Mouse (Mus musculus) embryonic facial prominence, embryonic 14.5 days (tissue): ENCODE measurements around the gene Fchsd2. TPM values are rescaled to one million over a fixed set of nuclear protein-coding genes. Genes with fewer than 3 reads are reported as not detected.
"Not testable (repeated sequence)": the region's sequence is repeated elsewhere in the genome, so short reads cannot be mapped to it uniquely, and the experiment has no call there.

ENCODE experiments used
- ATAC-seq: fragments of 200-750 bp; cut with Nextera tagmentation; 2 replicates; pipeline ENCODE4 v1.8.0; 2017; ENCODE audit warnings: low read depth, moderate number of reproducible peaks, moderate TSS enrichment
- DNase-seq: peaks from one replicate; pipeline ENCODE4 v3.0.0-alpha.2; 2015; ENCODE audit warnings: low spot score
- H3K27ac ChIP-seq: fragments of 300-500 bp; sonication (generic); replicated peaks from 2 replicates; pipeline ENCODE4 v1.5.1; 2014; ENCODE audit warnings: low read depth, mild to moderate bottlenecking, low read length, moderate library complexity
- H3K27me3 ChIP-seq: fragments of 300-500 bp; sonication (generic); replicated peaks from 2 replicates; pipeline ENCODE4 v1.6.1; 2014; ENCODE audit warnings: low read length; ENCODE audit not compliant: control insufficient read depth, insufficient read depth
- H3K36me3 ChIP-seq: fragments of 300-500 bp; sonication (generic); 2 replicates; pipeline ENCODE4 v1.6.1; 2014; ENCODE audit warnings: low read length, mixed read lengths; ENCODE audit not compliant: control insufficient read depth, insufficient read depth
- H3K4me1 ChIP-seq: fragments of 300-500 bp; sonication (generic); 2 replicates; pipeline ENCODE4 v1.6.1; 2014; ENCODE audit warnings: antibody characterized with exemption, low read length; ENCODE audit not compliant: control insufficient read depth, insufficient read depth
- H3K4me2 ChIP-seq: fragments of 300-500 bp; sonication (generic); 2 replicates; pipeline ENCODE4 v1.6.1; 2014; ENCODE audit warnings: low read depth, mild to moderate bottlenecking, low read length, moderate library complexity, mixed read lengths
- H3K4me3 ChIP-seq: fragments of 300-500 bp; sonication (generic); 2 replicates; pipeline ENCODE4 v1.5.1; 2014; ENCODE audit warnings: low read depth, mild to moderate bottlenecking, low read length
- H3K9ac ChIP-seq: fragments of 300-500 bp; sonication (generic); 2 replicates; pipeline ENCODE4 v1.6.1; 2014; ENCODE audit warnings: low read depth, mild to moderate bottlenecking, low read length, moderate library complexity, mixed read lengths
- H3K9me3 ChIP-seq: fragments of 300-500 bp; sonication (generic); 2 replicates; pipeline ENCODE4 v1.6.1; 2016; ENCODE audit warnings: low read length; ENCODE audit not compliant: control insufficient read depth
- WGBS: fragments of 180-500 bp; shearing (Covaris S2); extraction: QIAGEN DNeasy Blood & Tissue Kit; methylation state at CpG from one replicate; pipeline ENCODE4 v1.1.7; 2014; 5-methylcytosine and 5-hydroxymethylcytosine counted together
- polyA plus RNA-seq: library from polyadenylated mRNA; unstranded; fragments of >200 nt; fragmentation: Nextera tagmentation; extraction: Ambion mirVana; gene quantifications from 2 replicates; pipeline ENCODE4 v1.2.1, GENCODE M21; 2014

Gene Fchsd2
- polyA plus RNA-seq, 1 experiment from 2014 or later = 20.7 TPM

DNA sequence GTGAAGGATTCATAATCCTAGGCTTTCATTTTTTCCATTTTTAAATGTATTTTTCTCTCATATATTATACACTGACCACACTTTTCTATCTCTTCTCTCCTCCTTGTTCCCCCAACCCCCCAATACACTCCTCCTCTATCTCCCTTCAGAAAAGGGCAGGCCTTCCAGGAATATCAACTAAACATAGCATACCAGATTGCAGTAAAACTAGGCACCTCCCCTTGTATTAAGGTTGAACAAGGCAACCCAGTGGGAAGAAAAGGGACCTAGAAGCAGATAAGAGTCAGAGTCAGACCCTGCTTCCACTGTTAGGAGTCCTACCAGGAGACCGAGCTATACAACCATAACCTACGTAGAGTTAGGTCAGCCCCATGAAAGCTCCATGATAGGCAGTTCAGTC, 41.5 kb downstream of the Fchsd2 start:
- Histone ChIP-seq H3K4me2 (no peak overlapping the region), H3K4me1 (no peaks in the 10 kb centered on the region), H3K27me3 (no peaks in the 10 kb centered on the region), H3K9me3 (no peaks in the 10 kb centered on the region), H3K36me3 (0 out of 2 replicates have a peak, but pooled peaks cover 5% of the 10 kb centered on the region), H3K9ac (no peak overlapping the region), H3K4me3 (no peak overlapping the region), H3K27ac (no peak overlapping the region)
- DNase-seq (no peak), ATAC-seq (no peak)
- 100% methylated on average over 2 of the region's 2 CpGs for WGBS

DNA sequence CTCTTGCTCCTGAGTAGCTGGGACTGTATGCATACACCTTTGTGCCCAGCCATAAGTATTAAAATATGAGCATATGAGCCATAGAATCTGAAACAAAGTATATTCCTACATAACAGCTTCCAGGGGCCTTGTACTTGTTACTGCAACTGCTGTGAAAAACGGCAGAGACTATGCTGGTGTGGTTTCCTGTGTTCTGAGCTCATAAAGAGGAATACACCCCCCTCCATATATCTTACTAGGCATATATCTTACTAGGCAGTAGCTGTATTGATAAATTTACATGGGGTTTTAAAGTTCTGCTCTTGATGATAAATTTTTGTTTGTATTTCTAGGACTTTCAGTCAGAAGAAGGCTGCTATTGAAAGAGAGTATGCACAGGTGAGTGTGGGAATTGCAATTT, 46.2 kb downstream of the Fchsd2 start:
- no peak for DNase-seq
- Histone ChIP-seq H3K9ac (no peak overlapping the region), H3K27me3 (no peaks in the 10 kb centered on the region), H3K4me3 (no peak overlapping the region), H3K9me3 (no peaks in the 10 kb centered on the region), H3K27ac (no peak overlapping the region), H3K4me2 (no peak overlapping the region), H3K36me3 (peaks cover 23% of the 10 kb centered on the region), H3K4me1 (no peaks in the 10 kb centered on the region)
- 61% methylated on average over 1 of the region's 1 CpGs for WGBS
- no peak for ATAC-seq

DNA sequence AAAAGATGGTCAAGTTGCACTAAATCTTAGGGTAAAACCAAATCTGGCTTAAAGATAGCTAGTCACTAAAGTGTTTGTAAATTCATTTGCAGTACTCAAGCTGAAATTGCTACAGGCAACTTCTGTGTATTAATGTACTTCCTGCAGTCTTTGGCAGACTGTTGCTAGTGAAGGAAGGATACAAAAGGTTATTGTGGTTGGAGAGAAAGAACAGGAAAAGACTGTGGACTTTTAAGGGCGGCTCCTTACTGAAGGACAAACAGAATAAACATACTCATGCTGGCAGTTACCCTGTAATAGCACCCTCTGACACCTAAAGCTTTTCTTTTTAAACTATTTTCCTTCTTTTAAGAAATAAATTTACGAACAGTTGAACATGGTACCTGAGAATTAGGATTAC, 50.2 kb downstream of the Fchsd2 start:
- Histone ChIP-seq H3K4me2 (no peak overlapping the region), H3K9ac (no peak overlapping the region), H3K27me3 (no peaks in the 10 kb centered on the region), H3K36me3 (peaks cover 23% of the 10 kb centered on the region), H3K4me1 (no peaks in the 10 kb centered on the region), H3K27ac (no peak overlapping the region), H3K9me3 (no peaks in the 10 kb centered on the region), H3K4me3 (no peak overlapping the region)
- DNase-seq (no peak), ATAC-seq (no peak)
- 55% methylated on average over 2 of the region's 2 CpGs for WGBS

DNA sequence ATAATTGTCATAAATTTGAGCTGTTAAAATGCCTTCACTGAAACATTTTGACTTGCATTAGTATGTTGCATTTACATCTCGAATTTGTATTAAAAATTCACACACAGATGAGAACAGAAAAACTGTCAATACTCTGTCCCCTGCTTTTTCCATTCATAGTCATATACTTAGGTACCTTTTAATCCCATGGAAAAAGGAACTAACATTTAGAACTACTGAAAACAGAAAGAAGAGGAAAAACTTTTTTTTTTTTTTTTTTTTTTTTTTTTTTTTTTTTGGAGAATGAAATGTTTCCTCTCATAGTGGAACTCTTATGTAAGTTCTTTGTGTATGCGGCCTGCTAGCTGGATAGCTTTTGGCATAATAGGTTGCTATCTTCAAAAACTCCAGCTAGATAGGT, 51.6 kb downstream of the Fchsd2 start:
- Histone ChIP-seq H3K4me2 (no peak overlapping the region), H3K9me3 (no peaks in the 10 kb centered on the region), H3K4me3 (no peak overlapping the region), H3K27ac (no peak overlapping the region), H3K9ac (no peak overlapping the region), H3K4me1 (no peaks in the 10 kb centered on the region), H3K27me3 (no peaks in the 10 kb centered on the region), H3K36me3 (peaks cover 19% of the 10 kb centered on the region)
- ATAC-seq (no peak), DNase-seq (no peak)
- 89% methylated on average over 2 of the region's 2 CpGs for WGBS

DNA sequence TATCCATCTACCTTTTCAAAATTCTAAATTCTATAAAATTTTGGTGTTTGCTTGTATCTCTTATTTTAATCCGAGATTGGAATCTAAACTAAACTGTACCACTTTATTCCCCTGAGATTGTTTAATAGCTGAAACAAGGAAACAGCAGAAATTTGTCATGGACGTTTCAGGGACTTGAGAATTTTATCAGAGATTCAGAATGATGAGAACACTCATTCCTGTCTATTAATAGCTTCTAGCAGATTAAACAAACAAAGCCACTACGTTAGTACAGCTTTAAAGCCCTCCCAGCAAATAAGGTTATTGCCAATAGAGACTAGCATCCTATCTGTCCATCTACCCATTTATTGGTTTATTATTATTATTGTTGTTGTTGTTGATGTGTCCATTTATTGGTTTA, 56.4 kb downstream of the Fchsd2 start:
- no peaks in the 10 kb centered on the region for H3K27me3 ChIP-seq
- 73% methylated on average over 3 of the region's 3 CpGs for WGBS
- DNase-seq (no peak), ATAC-seq (no peak)
- no peak overlapping the region for H3K9ac ChIP-seq
- no peaks in the 10 kb centered on the region for H3K9me3 ChIP-seq
- H3K36me3 ChIP-seq = no peaks in the 10 kb centered on the region; the same call in 1 of the 2 replicates
- no peak overlapping the region for H3K4me2 ChIP-seq
- no peak overlapping the region for H3K4me3 ChIP-seq
- no peaks in the 10 kb centered on the region for H3K4me1 ChIP-seq
- no peak overlapping the region for H3K27ac ChIP-seq

DNA sequence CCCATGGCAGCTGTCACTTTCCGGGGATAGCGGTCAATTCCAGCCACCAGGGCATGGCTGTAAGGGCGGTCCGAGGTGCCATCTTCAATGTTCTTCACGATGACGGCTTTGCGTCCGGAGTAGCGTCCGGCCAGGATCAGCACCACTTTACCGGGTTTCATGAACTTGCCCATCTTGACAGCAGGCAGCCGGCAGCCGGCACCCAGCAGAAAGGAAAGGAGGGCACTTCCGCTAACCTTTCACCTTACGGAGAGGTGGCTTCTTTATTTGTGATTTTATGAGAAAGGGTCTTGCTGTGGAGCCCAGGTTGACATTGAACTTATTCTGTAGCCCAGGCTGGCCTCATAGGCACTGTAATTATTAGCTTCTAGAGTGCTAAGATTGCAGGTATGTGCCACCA, 62.2 kb downstream of the Fchsd2 start:
- H3K27me3 ChIP-seq, DNase-seq, H3K9ac ChIP-seq, H3K4me2 ChIP-seq, H3K4me3 ChIP-seq, ATAC-seq, H3K9me3 ChIP-seq, H3K4me1 ChIP-seq, H3K36me3 ChIP-seq, H3K27ac ChIP-seq: not testable (repeated sequence)
- WGBS = 97% methylated on average over 15 of the region's 15 CpGs

DNA sequence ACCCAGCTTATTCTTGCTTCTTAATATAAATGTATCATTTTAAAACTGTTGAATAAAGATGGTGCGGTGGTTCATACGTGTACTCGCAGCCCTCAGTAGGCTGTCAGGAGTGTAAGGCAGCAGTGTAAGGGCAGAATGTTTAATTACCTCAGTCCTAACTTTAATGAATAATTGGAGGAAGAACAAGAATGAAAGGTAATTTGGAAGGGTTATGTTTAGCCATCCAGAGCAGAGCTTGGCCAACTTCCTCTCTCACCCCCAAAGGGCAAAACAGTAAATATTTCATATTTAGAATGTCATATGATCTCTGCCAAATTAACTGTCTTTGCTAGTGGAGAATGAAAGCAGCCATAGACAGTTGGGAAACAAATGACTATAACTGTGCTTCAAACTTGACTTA, 62.6 kb downstream of the Fchsd2 start:
- no peak for DNase-seq
- Histone ChIP-seq H3K27ac (no peak overlapping the region), H3K36me3 (no peaks in the 10 kb centered on the region), H3K4me2 (no peak overlapping the region), H3K4me3 (no peak overlapping the region), H3K9me3 (no peaks in the 10 kb centered on the region), H3K9ac (no peak overlapping the region), H3K27me3 (no peaks in the 10 kb centered on the region), H3K4me1 (no peaks in the 10 kb centered on the region)
- no peak for ATAC-seq
- 94% methylated on average over 3 of the region's 3 CpGs for WGBS

DNA sequence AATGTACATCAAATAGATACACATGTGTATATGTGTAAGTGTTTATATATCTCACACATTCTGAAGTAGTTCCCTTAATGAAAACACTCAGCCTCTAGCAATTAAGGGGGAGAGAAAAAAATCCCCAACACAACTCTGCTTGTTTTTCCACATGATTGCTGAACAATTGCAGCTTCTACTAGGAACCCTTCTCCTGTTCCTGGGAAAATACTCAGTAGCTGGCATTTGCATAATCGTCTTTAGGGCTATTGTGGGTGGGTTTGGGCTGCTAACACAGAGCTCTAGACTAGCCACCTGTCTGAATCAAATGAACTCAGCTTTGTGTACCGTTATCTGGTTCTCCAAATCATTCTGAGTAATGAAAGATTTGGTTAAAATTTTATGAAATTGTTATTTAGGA, 67.6 kb downstream of the Fchsd2 start:
- Histone ChIP-seq H3K4me2 (no peak overlapping the region), H3K27me3 (no peaks in the 10 kb centered on the region), H3K27ac (no peak overlapping the region), H3K4me3 (no peak overlapping the region), H3K4me1 (no peaks in the 10 kb centered on the region), H3K9ac (no peak overlapping the region), H3K36me3 (no peaks in the 10 kb centered on the region), H3K9me3 (no peaks in the 10 kb centered on the region)
- ATAC-seq = no peak
- no peak for DNase-seq
- WGBS = 74% methylated on average over 2 of the region's 2 CpGs

DNA sequence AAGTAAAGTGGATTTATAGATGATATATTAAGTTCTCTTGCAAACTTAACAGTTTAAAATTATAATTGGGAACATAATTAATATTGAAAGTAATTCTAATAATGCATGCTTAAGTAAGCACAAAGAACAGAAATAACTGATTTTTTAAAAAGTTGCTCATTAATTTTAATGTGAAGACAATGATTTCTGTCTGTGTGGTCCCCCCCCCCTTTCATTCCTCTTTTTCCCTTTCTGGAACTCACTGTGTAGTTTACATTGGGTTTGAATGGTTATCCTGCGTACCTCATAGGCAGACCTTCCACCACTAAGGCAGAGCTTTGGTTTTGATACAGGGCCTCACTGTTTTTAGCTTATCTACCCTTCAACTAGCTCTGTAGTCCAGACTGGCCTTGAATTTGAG, 70.1 kb downstream of the Fchsd2 start:
- no peak for ATAC-seq
- WGBS = 93% methylated on average over 1 of the region's 1 CpGs

More for the DNA sequence above, 70.1 kb downstream of the Fchsd2 start:
- no peaks in the 10 kb centered on the region for H3K27me3 ChIP-seq
- H3K9me3 ChIP-seq = no peaks in the 10 kb centered on the region
- no peak overlapping the region for H3K4me2 ChIP-seq
- DNase-seq = no peak
- H3K4me3 ChIP-seq = no peak overlapping the region
- H3K9ac ChIP-seq = no peak overlapping the region
- no peaks in the 10 kb centered on the region for H3K36me3 ChIP-seq
- H3K27ac ChIP-seq = no peak overlapping the region
- H3K4me1 ChIP-seq = no peaks in the 10 kb centered on the region
